Mouse (Mus musculus) neural tube, embryonic 14.5 days (tissue): ENCODE measurements at regions not wholly inside any gene's neighbourhood (a gene's known extent, or its start where the extent isn't known, plus 50 kb on each side); places are given as distances from the start of the nearest gene placed in this dataset.

ENCODE experiments used
- ATAC-seq: fragments of 200-750 bp; cut with Nextera tagmentation; 2 replicates; pipeline ENCODE4 v1.8.0; 2017; ENCODE audit warnings: low read depth, mild to moderate bottlenecking, moderate TSS enrichment, moderate library complexity
- H3K27ac ChIP-seq: fragments of 300-500 bp; sonication (generic); 2 replicates; pipeline ENCODE4 v1.5.1; 2014; ENCODE audit warnings: low read depth, mild to moderate bottlenecking, control low read depth, low read length, moderate library complexity, mixed read lengths
- H3K27me3 ChIP-seq: fragments of 300-500 bp; sonication (generic); 2 replicates; pipeline ENCODE4 v1.6.1; 2014; ENCODE audit warnings: low read length; ENCODE audit not compliant: control insufficient read depth, insufficient read depth
- H3K36me3 ChIP-seq: fragments of 300-500 bp; sonication (generic); 2 replicates; pipeline ENCODE4 v1.6.1; 2014; ENCODE audit warnings: low read length, mixed read lengths; ENCODE audit not compliant: control insufficient read depth, insufficient read depth
- H3K4me1 ChIP-seq: fragments of 300-500 bp; sonication (generic); 2 replicates; pipeline ENCODE4 v1.6.1; 2014; ENCODE audit warnings: low read length; ENCODE audit not compliant: control insufficient read depth, insufficient read depth
- H3K4me2 ChIP-seq: fragments of 300-500 bp; sonication (generic); 2 replicates; pipeline ENCODE4 v1.6.1; 2014; ENCODE audit warnings: mild to moderate bottlenecking, low read depth, low read length, control low read depth
- H3K4me3 ChIP-seq: fragments of 300-500 bp; sonication (generic); 2 replicates; pipeline ENCODE4 v1.5.1; 2014; ENCODE audit warnings: low read depth, low read length, control low read depth, mixed read lengths
- H3K9ac ChIP-seq: fragments of 300-500 bp; sonication (generic); replicated peaks from 2 replicates; pipeline ENCODE4 v1.6.1; 2014; ENCODE audit warnings: low read depth, mild to moderate bottlenecking, control low read depth, low read length, mixed read lengths
- H3K9me3 ChIP-seq: fragments of 300-500 bp; sonication (generic); 2 replicates; pipeline ENCODE4 v1.6.1; 2016; ENCODE audit warnings: low read length; ENCODE audit not compliant: control insufficient read depth
- WGBS: fragments of 180-500 bp; shearing (Covaris S2); extraction: QIAGEN DNeasy Blood & Tissue Kit; methylation state at CpG from one replicate; pipeline ENCODE4 v1.1.7; 2014; 5-methylcytosine and 5-hydroxymethylcytosine counted together

GRCm38 (mm10) chr2:45541394-45541793, 424.2 kb upstream of the Zeb2 start:
- H3K4me3 ChIP-seq: no peak overlapping the region
- no peaks in the 10 kb centered on the region for H3K9me3 ChIP-seq
- H3K27ac ChIP-seq: no peak overlapping the region
- WGBS: 91% methylated on average over 3 of the region's 3 CpGs
- H3K4me2 ChIP-seq: no peak overlapping the region
- H3K27me3 ChIP-seq: no peaks in the 10 kb centered on the region
- no peak for ATAC-seq
- H3K36me3 ChIP-seq: no peaks in the 10 kb centered on the region
- no peak overlapping the region for H3K9ac ChIP-seq
- H3K4me1 ChIP-seq: no peaks in the 10 kb centered on the region

DNA sequence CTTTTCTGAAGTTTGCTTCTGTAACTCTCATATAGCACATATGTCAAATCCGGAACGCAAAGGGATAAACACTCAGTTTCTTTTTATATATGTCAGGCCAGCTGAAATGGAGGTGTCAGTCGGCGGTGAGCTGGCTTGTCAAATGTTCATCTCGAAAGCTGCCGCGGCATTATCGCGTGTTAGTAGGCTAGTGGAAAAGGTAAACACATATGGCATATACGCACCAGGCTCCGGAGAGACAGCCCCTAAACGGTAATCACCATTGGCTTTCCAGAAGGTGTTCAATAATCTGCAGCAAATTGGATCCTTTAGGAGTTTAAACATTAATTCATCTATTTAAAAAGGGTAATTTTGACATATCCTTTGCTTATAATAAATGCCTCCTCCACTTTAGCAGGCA, 421.8 kb upstream of the Zeb2 start:
- 92% methylated on average over 12 of the region's 12 CpGs for WGBS
- no peak for ATAC-seq
- Histone ChIP-seq H3K4me3 (no peak overlapping the region), H3K36me3 (no peaks in the 10 kb centered on the region), H3K27me3 (no peaks in the 10 kb centered on the region), H3K9ac (no peak overlapping the region), H3K27ac (no peak overlapping the region), H3K9me3 (no peaks in the 10 kb centered on the region), H3K4me2 (no peak overlapping the region), H3K4me1 (no peaks in the 10 kb centered on the region)

DNA sequence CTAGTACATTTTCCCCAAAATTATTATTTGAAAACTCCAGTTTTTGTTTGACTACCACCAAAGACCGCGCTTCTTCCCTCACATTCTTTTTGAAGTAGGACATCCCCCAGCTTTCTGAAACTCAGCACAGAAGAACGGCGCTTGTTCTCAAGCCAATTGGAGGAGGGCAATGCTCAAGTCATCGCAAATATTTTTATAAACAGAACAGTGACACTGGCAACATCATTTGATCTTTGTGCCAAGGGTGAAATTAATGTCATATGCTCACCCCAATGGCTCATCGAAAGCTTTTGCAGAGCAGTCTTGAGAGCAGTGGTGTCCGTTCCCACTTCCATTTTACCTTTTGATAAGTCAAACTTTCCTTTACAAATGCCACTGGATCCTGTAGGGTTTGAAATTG, 420.5 kb upstream of the Zeb2 start:
- 91% methylated on average over 7 of the region's 7 CpGs for WGBS
- H3K27me3 ChIP-seq: no peaks in the 10 kb centered on the region
- H3K9me3 ChIP-seq: no peaks in the 10 kb centered on the region
- H3K4me2 ChIP-seq: no peak overlapping the region
- no peak for ATAC-seq
- no peak overlapping the region for H3K27ac ChIP-seq
- H3K4me1 ChIP-seq: no peaks in the 10 kb centered on the region
- no peak overlapping the region for H3K4me3 ChIP-seq
- no peaks in the 10 kb centered on the region for H3K36me3 ChIP-seq
- H3K9ac ChIP-seq: no peak overlapping the region

GRCm38 (mm10) chr2:45534806-45535205, 417.6 kb upstream of the Zeb2 start:
- Histone ChIP-seq H3K27ac (no peak overlapping the region), H3K4me1 (no peaks in the 10 kb centered on the region), H3K36me3 (no peaks in the 10 kb centered on the region), H3K4me3 (no peak overlapping the region), H3K4me2 (no peak overlapping the region), H3K9ac (no peak overlapping the region), H3K27me3 (no peaks in the 10 kb centered on the region), H3K9me3 (no peaks in the 10 kb centered on the region)
- 62% methylated on average over 5 of the region's 5 CpGs for WGBS
- no peak for ATAC-seq

- no peak overlapping the region for H3K4me2 ChIP-seq
- H3K9me3 ChIP-seq: no peaks in the 10 kb centered on the region
- H3K4me3 ChIP-seq: no peak overlapping the region
- no peak for ATAC-seq
- no peak overlapping the region for H3K27ac ChIP-seq
- H3K27me3 ChIP-seq: no peaks in the 10 kb centered on the region
- no peaks in the 10 kb centered on the region for H3K4me1 ChIP-seq
- 68% methylated on average over 5 of the region's 5 CpGs for WGBS
- no peaks in the 10 kb centered on the region for H3K36me3 ChIP-seq
- H3K9ac ChIP-seq: no peak overlapping the region
Measured at GRCm38 (mm10) chr2:45522310-45522709, 405.1 kb upstream of the Zeb2 start.

DNA sequence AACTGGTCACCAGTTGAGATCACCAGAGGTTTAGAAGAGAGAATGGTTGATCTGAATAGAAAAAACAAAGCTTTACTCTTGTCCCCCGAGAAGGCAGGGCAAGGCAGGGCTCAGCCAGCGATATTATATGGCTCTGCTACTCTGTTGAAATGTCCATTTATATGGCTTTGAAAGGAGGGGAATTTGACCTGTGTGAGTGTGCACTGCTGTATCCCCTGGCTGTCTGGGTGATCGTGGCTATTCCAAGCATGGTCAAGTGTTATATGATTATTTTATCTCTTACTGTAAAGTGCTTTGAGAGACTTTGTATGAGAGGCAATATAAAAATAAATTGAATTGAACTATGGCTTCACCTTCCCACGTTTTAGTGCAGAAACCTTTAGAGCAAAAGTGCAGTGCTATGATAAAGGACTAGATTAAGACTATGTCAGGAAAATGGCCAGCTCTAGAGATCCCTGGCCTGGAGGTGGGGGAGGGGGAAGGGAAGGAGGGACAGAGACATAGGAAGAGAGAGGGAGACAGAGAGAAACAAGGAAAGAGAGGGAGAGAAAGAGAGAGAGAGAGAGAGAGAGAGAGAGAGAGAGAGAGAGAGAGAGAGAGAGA, 402.5 kb upstream of the Zeb2 start:
- Histone ChIP-seq H3K4me1 (no peaks in the 10 kb centered on the region), H3K4me2 (no peak overlapping the region), H3K27ac (no peak overlapping the region), H3K36me3 (no peaks in the 10 kb centered on the region), H3K27me3 (no peaks in the 10 kb centered on the region), H3K9ac (no peak overlapping the region), H3K9me3 (no peaks in the 10 kb centered on the region), H3K4me3 (no peak overlapping the region)
- peak; percentile 44; the same call in 1 of the 2 replicates for ATAC-seq
- 22% methylated on average over 4 of the region's 4 CpGs for WGBS

GRCm38 (mm10) chr2:45514290-45515180, 397.3 kb upstream of the Zeb2 start:
- Histone ChIP-seq H3K27me3 (no peaks in the 10 kb centered on the region), H3K4me1 (no peaks in the 10 kb centered on the region), H3K27ac (no peak overlapping the region), H3K4me2 (no peak overlapping the region), H3K4me3 (no peak overlapping the region), H3K36me3 (no peaks in the 10 kb centered on the region), H3K9ac (no peak overlapping the region), H3K9me3 (no peaks in the 10 kb centered on the region)
- ATAC-seq: no peak
- 71% methylated on average over 4 of the region's 4 CpGs for WGBS

DNA sequence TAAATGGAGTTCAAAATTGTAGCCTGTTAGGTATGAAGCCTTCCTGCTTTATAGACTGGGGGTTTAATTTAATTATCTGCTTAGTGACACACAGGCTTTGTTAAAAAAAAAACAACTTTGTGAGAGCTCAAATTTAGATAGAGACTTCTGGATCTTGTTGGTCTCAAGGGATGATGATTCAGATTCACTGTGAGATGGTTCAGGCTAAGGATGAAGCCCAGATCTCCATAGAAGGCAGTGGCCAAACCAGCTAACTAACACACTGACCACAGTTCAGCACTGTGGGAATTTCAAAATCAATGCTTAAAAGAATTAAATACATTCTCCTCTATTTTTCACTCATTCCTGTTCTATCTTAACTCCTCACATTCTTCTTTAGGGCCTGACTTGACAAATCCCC, 395.7 kb upstream of the Zeb2 start:
- Histone ChIP-seq H3K9me3 (no peaks in the 10 kb centered on the region), H3K27ac (no peak overlapping the region), H3K4me2 (no peak overlapping the region), H3K4me3 (no peak overlapping the region), H3K4me1 (no peaks in the 10 kb centered on the region), H3K9ac (no peak overlapping the region), H3K36me3 (no peaks in the 10 kb centered on the region), H3K27me3 (no peaks in the 10 kb centered on the region)
- ATAC-seq: no peak

DNA sequence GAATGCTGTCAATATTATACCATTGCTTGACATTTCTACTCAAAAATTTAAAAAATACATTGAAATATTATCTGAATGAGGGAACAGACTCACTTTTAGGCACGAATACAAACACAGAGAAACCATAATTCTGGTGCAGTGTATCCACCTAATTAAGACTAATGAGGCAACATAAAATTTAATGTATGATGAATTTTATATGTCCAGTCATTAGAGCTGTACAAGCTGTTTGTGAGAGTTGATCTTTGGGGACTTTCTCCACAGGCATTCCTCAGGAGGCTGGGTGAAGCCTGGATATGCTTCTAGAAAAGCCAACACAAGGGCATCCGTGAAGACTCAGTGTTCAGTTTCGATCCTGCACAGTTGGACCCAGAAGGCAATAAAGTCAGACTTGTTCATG, 394.6 kb upstream of the Zeb2 start:
- H3K27ac ChIP-seq: no peak overlapping the region
- no peak overlapping the region for H3K9ac ChIP-seq
- no peaks in the 10 kb centered on the region for H3K36me3 ChIP-seq
- 75% methylated on average over 3 of the region's 3 CpGs for WGBS
- no peaks in the 10 kb centered on the region for H3K9me3 ChIP-seq
- H3K27me3 ChIP-seq: no peaks in the 10 kb centered on the region
- no peak overlapping the region for H3K4me2 ChIP-seq
- no peak overlapping the region for H3K4me3 ChIP-seq
- ATAC-seq: no peak
- H3K4me1 ChIP-seq: no peaks in the 10 kb centered on the region
